Mouse (Mus musculus): ENCODE data around the gene Chm. TPM values are rescaled to one million over a fixed set of nuclear protein-coding genes. Genes with fewer than 3 reads are reported as not detected.
"Not testable (repeated sequence)": the region's sequence is repeated elsewhere in the genome, so short reads cannot be mapped to it uniquely, and the experiment has no call there.

Gene Chm
- total RNA-seq (2021) = 10 to 100 TPM in 1 of 2 experiments, 1 to 10 TPM in 1; 9.7 to 11.7 TPM
- long read RNA-seq, experiment 1, full-length matches to known transcripts = 2 of 7 reads
- long read RNA-seq, experiment 1, partial matches to known transcripts = 1 of 7 reads
- long read RNA-seq, experiment 1, other reads (novel, unspliced or antisense) = 4 of 7 reads
- long read RNA-seq, experiment 2, full-length matches to known transcripts = 1 of 3 reads
- long read RNA-seq, experiment 2, partial matches to known transcripts = 0 of 3 reads
- long read RNA-seq, experiment 2, other reads (novel, unspliced or antisense) = 2 of 3 reads

GRCm38 (mm10) chrX:113185230-113185985, at the start of gene Chm:
Gene Chm (minus strand): TSS chrX:113185517.
- DNase-seq = peak; percentile 67 to 75

GRCm38 (mm10) chrX:113193901-113194300, 8.6 kb upstream of the Chm start:
- no peak for DNase-seq

GRCm38 (mm10) chrX:113184569-113185229, 618 bp downstream of the Chm start:
- DNase-seq = no peak

GRCm38 (mm10) chrX:113180856-113181255, 4.5 kb downstream of the Chm start:
- not testable (repeated sequence) for DNase-seq

- no peak for DNase-seq
Measured at GRCm38 (mm10) chrX:113172766-113173165, 12.6 kb downstream of the Chm start.

GRCm38 (mm10) chrX:113172271-113172670, 13.0 kb downstream of the Chm start:
- DNase-seq = no peak

- no peak for DNase-seq
Measured at GRCm38 (mm10) chrX:113160268-113160860, 25.0 kb downstream of the Chm start.

- DNase-seq = no peak
Measured at GRCm38 (mm10) chrX:113084171-113084570, 101.1 kb downstream of the Chm start.

- no peak for DNase-seq
Measured at GRCm38 (mm10) chrX:113076053-113076452, 109.3 kb downstream of the Chm start.

GRCm38 (mm10) chrX:113074823-113075222, 110.5 kb downstream of the Chm start:
- no peak for DNase-seq

- no peak for DNase-seq
Measured at GRCm38 (mm10) chrX:113003621-113004020, 181.7 kb downstream of the Chm start.

GRCm38 (mm10) chrX:113002192-113002591, 183.1 kb downstream of the Chm start:
- no peak for DNase-seq

Small RNAs within 50 kb of the gene (microRNA-seq; reads per million reads assigned to microRNA genes)
- 2,119 to 2,656 reads per million in 2 experiments for gene Mir361

Other genes with a start within 250 kb of the Chm start
- not detected for gene Dach2, start 112.0 kb upstream of the Chm start, total RNA-seq (2021)

All from heart, adult 18-20 months (tissue).